Mouse (Mus musculus) frontal cortex, adult 2 months (tissue): ENCODE results near the gene Gm20388. TPM values are rescaled to one million over a fixed set of nuclear protein-coding genes. Genes with fewer than 3 reads are reported as not detected.
A peak's percentile ranks its signal among the peaks of the same experiment; 100 is the strongest.

Source experiments
- DNase-seq, 2 experiments: peaks; one replicate each; pipeline ENCODE4 v3.0.0; 2022; ENCODE audit warnings: low spot score in 1 of 2; ENCODE audit errors: extremely low spot score in 1 of 2
- polyA plus RNA-seq: library from polyadenylated mRNA; depleted of rRNA; stranded (reverse); fragments of >200 nt; gene quantifications from 2 replicates; pipeline ENCODE4 v1.2.3, GENCODE M21; 2012

Gm20388 gene
- polyA plus RNA-seq, 1 experiment: 22.2 TPM

GRCm38 (mm10) chr8:121619401-121619995 is 1708.9 kb downstream of the Gm20388 start:
- DNase-seq: no peak

- no peak for DNase-seq
These were observed 1710.3 kb downstream of the Gm20388 start for GRCm38 (mm10) chr8:121620801-121621516.

- no peak for DNase-seq
These were observed 1711.2 kb downstream of the Gm20388 start for GRCm38 (mm10) chr8:121621879-121622278.

- DNase-seq: no peak
These were observed 1712.4 kb downstream of the Gm20388 start for GRCm38 (mm10) chr8:121623043-121623442.

GRCm38 (mm10) chr8:121628681-121629080 is 1718.0 kb downstream of the Gm20388 start:
- no peak for DNase-seq

GRCm38 (mm10) chr8:121631645-121632071 is 1721.0 kb downstream of the Gm20388 start:
- no peak for DNase-seq

GRCm38 (mm10) chr8:121632401-121632800 is 1721.8 kb downstream of the Gm20388 start:
- no peak for DNase-seq

- DNase-seq: no peak
These were observed 1724.9 kb downstream of the Gm20388 start for GRCm38 (mm10) chr8:121635534-121635933.

- no peak for DNase-seq
These were observed 1725.5 kb downstream of the Gm20388 start for GRCm38 (mm10) chr8:121636180-121636579.

GRCm38 (mm10) chr8:121642804-121643203 is 1732.2 kb downstream of the Gm20388 start:
- DNase-seq: no peak

GRCm38 (mm10) chr8:121643384-121643783 is 1732.7 kb downstream of the Gm20388 start:
- no peak for DNase-seq

- no peak for DNase-seq
These were observed 1737.0 kb downstream of the Gm20388 start for GRCm38 (mm10) chr8:121647511-121648215.

GRCm38 (mm10) chr8:121648451-121648850 is 1737.8 kb downstream of the Gm20388 start:
- no peak for DNase-seq

- no peak for DNase-seq
These were observed 1738.8 kb downstream of the Gm20388 start for GRCm38 (mm10) chr8:121649423-121649822.

GRCm38 (mm10) chr8:121649904-121650303 is 1739.3 kb downstream of the Gm20388 start:
- DNase-seq: no peak

- DNase-seq: no peak
These were observed 1740.0 kb downstream of the Gm20388 start for GRCm38 (mm10) chr8:121650389-121651307.

- no peak for DNase-seq
These were observed 1740.8 kb downstream of the Gm20388 start for GRCm38 (mm10) chr8:121651308-121651873.

- no peak for DNase-seq
These were observed 1741.3 kb downstream of the Gm20388 start for GRCm38 (mm10) chr8:121651874-121652361.

GRCm38 (mm10) chr8:121652774-121653323 is 1742.2 kb downstream of the Gm20388 start, which contains the start of gene Zcchc14:
TSS of gene Zcchc14 (minus strand) at chr8:121652901.
- peak; percentile 98 for DNase-seq
